Mouse (Mus musculus) MEL (cell line): ENCODE data around the gene Dnajc7. TPM values are rescaled to one million over a fixed set of nuclear protein-coding genes. Genes with fewer than 3 reads are reported as not detected.

Experiments used
- DNase-seq: peaks from one replicate; pipeline ENCODE4 v3.0.0; 2011; ENCODE audit warnings: low read depth, low spot score
- H3K27ac ChIP-seq: 2 replicates; pipeline ENCODE4 v1.5.1; 2012; ENCODE audit warnings: low read depth, mild to moderate bottlenecking, control low read depth, low read length, moderate library complexity; ENCODE audit not compliant: control insufficient read depth
- H3K27me3 ChIP-seq, 2 experiments: fragments of 150-350 bp in 1 of 2; sonication (generic) in 1 of 2; 2 replicates each; pipeline ENCODE4 v1.6.1; 2012; ENCODE audit warnings: low read length in 2 of 2, mild to moderate bottlenecking in 2 of 2, improper control_type of control experiment in 1 of 2, moderate library complexity in 1 of 2; ENCODE audit not compliant: insufficient read depth in 2 of 2, control insufficient read depth in 1 of 2
- H3K36me3 ChIP-seq, 2 experiments: 2 replicates each; pipeline ENCODE4 v1.6.1; 2012 to 2014; ENCODE audit warnings: low read length in 2 of 2, improper control_type of control experiment in 1 of 2, inconsistent platforms in 1 of 2, mild to moderate bottlenecking in 1 of 2; ENCODE audit not compliant: insufficient read depth in 2 of 2, control insufficient read depth in 1 of 2
- H3K4me1 ChIP-seq, 2 experiments: fragments of 150-350 bp in 1 of 2; sonication (generic) in 1 of 2; 2 replicates each; pipeline ENCODE4 v1.6.1; 2012; ENCODE audit warnings: low read length in 2 of 2, improper control_type of control experiment in 1 of 2, mild to moderate bottlenecking in 1 of 2; ENCODE audit not compliant: insufficient read depth in 2 of 2, control insufficient read depth in 1 of 2
- H3K4me3 ChIP-seq, 2 experiments: fragments of 150-350 bp in 1 of 2; sonication (generic) in 1 of 2; 2 replicates each; pipeline ENCODE4 v1.5.1; 2012; ENCODE audit warnings: low read depth in 2 of 2, low read length in 2 of 2, mild to moderate bottlenecking in 2 of 2, moderate library complexity in 2 of 2, control low read depth in 1 of 2, improper control_type of control experiment in 1 of 2; ENCODE audit not compliant: control insufficient read depth in 1 of 2, insufficient read depth in 1 of 2
- H3K79me2 ChIP-seq: 2 replicates; pipeline ENCODE4 v1.6.1; 2012; ENCODE audit warnings: mild to moderate bottlenecking, low read length, moderate library complexity; ENCODE audit not compliant: control insufficient read depth, poor library complexity, insufficient read depth
- H3K9ac ChIP-seq: 2 replicates; pipeline ENCODE4 v1.6.1; 2012; ENCODE audit warnings: low read depth, mild to moderate bottlenecking, control low read depth, low read length, moderate library complexity; ENCODE audit not compliant: control insufficient read depth, poor library complexity, severe bottlenecking
- H3K9me3 ChIP-seq: fragments of 150-350 bp; sonication (generic); replicated peaks from 2 replicates; pipeline ENCODE4 v1.6.1; 2012; ENCODE audit warnings: mild to moderate bottlenecking, low read length, improper control_type of control experiment, moderate library complexity; ENCODE audit not compliant: insufficient read depth
- CHD1 ChIP-seq: IDR thresholded peaks from 2 replicates; pipeline ENCODE4 v1.6.1; 2012; ENCODE audit warnings: low read depth, mild to moderate bottlenecking, inconsistent platforms, low read length, improper control_type of control experiment
- CHD2 ChIP-seq: IDR thresholded peaks from 2 replicates; pipeline ENCODE4 v1.6.1; 2011; ENCODE audit warnings: low read length, improper control_type of control experiment
- E2F4 ChIP-seq: IDR thresholded peaks from 2 replicates; pipeline ENCODE4 v1.6.1; 2011; ENCODE audit warnings: low read depth, low read length, improper control_type of control experiment, borderline replicate concordance
- ELF1 ChIP-seq: IDR thresholded peaks from 2 replicates; pipeline ENCODE4 v1.6.1; 2014; ENCODE audit warnings: low read depth, mild to moderate bottlenecking, inconsistent platforms, low read length, improper control_type of control experiment, moderate library complexity
- ETS1 ChIP-seq: IDR thresholded peaks from 2 replicates; pipeline ENCODE4 v1.6.1; 2012; ENCODE audit warnings: low read depth, mild to moderate bottlenecking, inconsistent platforms, low read length, improper control_type of control experiment, moderate library complexity
- GABPA ChIP-seq: IDR thresholded peaks from 2 replicates; pipeline ENCODE4 v1.6.1; 2012; ENCODE audit warnings: low read depth, mild to moderate bottlenecking, inconsistent platforms, low read length, improper control_type of control experiment, moderate library complexity
- GATA1 ChIP-seq: IDR thresholded peaks from 2 replicates; pipeline ENCODE4 v1.6.1; 2011; ENCODE audit warnings: low read depth, low read length, improper control_type of control experiment
- HCFC1 ChIP-seq: IDR thresholded peaks from 2 replicates; pipeline ENCODE4 v1.6.1; 2012; ENCODE audit warnings: low read depth, mild to moderate bottlenecking, inconsistent platforms, low read length, improper control_type of control experiment, moderate library complexity
- JUND ChIP-seq: IDR thresholded peaks from 2 replicates; pipeline ENCODE4 v1.6.1; 2011; ENCODE audit warnings: low read depth, mild to moderate bottlenecking, improper control_type of control experiment, low read length
- KAT2A ChIP-seq: conservative IDR thresholded peaks from 2 replicates; pipeline ENCODE4 v1.6.1; 2012; ENCODE audit warnings: low read depth, low read length, improper control_type of control experiment, inconsistent platforms
- MAFK ChIP-seq: IDR thresholded peaks from 2 replicates; pipeline ENCODE4 v1.6.1; 2011; ENCODE audit warnings: low read depth, mild to moderate bottlenecking, low read length, improper control_type of control experiment, borderline replicate concordance
- MXI1 ChIP-seq: IDR thresholded peaks from 2 replicates; pipeline ENCODE4 v1.6.1; 2011; ENCODE audit warnings: mild to moderate bottlenecking, low read depth, low read length, improper control_type of control experiment
- MYC ChIP-seq: IDR thresholded peaks from 2 replicates; pipeline ENCODE4 v1.6.1; 2011; ENCODE audit warnings: low read depth, mild to moderate bottlenecking, low read length, improper control_type of control experiment, moderate library complexity
- NELFE ChIP-seq: IDR thresholded peaks from 2 replicates; pipeline ENCODE4 v1.6.1; 2011; ENCODE audit warnings: low read depth, low read length, improper control_type of control experiment
- NRF1 ChIP-seq: IDR thresholded peaks from 2 replicates; pipeline ENCODE4 v1.6.1; 2014; ENCODE audit warnings: low read depth, mild to moderate bottlenecking, inconsistent platforms, low read length, improper control_type of control experiment, moderate library complexity; ENCODE audit not compliant: poor library complexity, insufficient read depth, severe bottlenecking
- POLR2A ChIP-seq, 2 experiments: IDR thresholded peaks; 2 replicates each; pipeline ENCODE4 v1.6.1; 2011 to 2012; ENCODE audit warnings: low read length in 2 of 2, mild to moderate bottlenecking in 2 of 2, control low read depth in 1 of 2, improper control_type of control experiment in 1 of 2, low read depth in 1 of 2, moderate library complexity in 1 of 2; ENCODE audit not compliant: control insufficient read depth in 1 of 2, insufficient read depth in 1 of 2, poor library complexity in 1 of 2
- POLR2AphosphoS2 ChIP-seq: IDR thresholded peaks from 2 replicates; pipeline ENCODE4 v1.6.1; 2011; ENCODE audit warnings: low read length, improper control_type of control experiment
- TAL1 ChIP-seq: IDR thresholded peaks from 2 replicates; pipeline ENCODE4 v1.6.1; 2012; ENCODE audit warnings: mild to moderate bottlenecking, inconsistent platforms, low read length, moderate library complexity, mixed read lengths
- TBP ChIP-seq: IDR thresholded peaks from 2 replicates; pipeline ENCODE4 v1.8.0; 2011; ENCODE audit warnings: low read depth, low read length, improper control_type of control experiment
- TCF12 ChIP-seq: IDR thresholded peaks from 2 replicates; pipeline ENCODE4 v1.6.1; 2014; ENCODE audit warnings: low read depth, mild to moderate bottlenecking, inconsistent platforms, low read length, improper control_type of control experiment, moderate library complexity
- UBTF ChIP-seq: IDR thresholded peaks from 2 replicates; pipeline ENCODE4 v1.6.1; 2012; ENCODE audit warnings: low read depth, mild to moderate bottlenecking, inconsistent platforms, low read length, improper control_type of control experiment, moderate library complexity, borderline replicate concordance; ENCODE audit not compliant: insufficient read depth
- USF1 ChIP-seq: IDR thresholded peaks from 2 replicates; pipeline ENCODE4 v1.6.1; 2014; ENCODE audit warnings: low read depth, mild to moderate bottlenecking, inconsistent platforms, low read length, improper control_type of control experiment, moderate library complexity
- USF2 ChIP-seq, 2 experiments: IDR thresholded peaks; 2 replicates each; pipeline ENCODE4 v1.6.1; 2011 to 2012; ENCODE audit warnings: improper control_type of control experiment in 2 of 2, low read length in 2 of 2, borderline replicate concordance in 1 of 2, inconsistent platforms in 1 of 2, low read depth in 1 of 2, mild to moderate bottlenecking in 1 of 2; ENCODE audit not compliant: insufficient read depth in 1 of 2
- ZC3H11A ChIP-seq: IDR thresholded peaks from 2 replicates; pipeline ENCODE4 v1.6.1; 2012; ENCODE audit warnings: low read depth, mild to moderate bottlenecking, inconsistent platforms, low read length, improper control_type of control experiment
- ZKSCAN1 ChIP-seq: IDR thresholded peaks from 2 replicates; pipeline ENCODE4 v1.6.1; 2012; ENCODE audit warnings: low read depth, mild to moderate bottlenecking, inconsistent platforms, low read length, improper control_type of control experiment, moderate library complexity
- ZMIZ1 ChIP-seq: IDR thresholded peaks from 2 replicates; pipeline ENCODE4 v1.6.1; 2012; ENCODE audit warnings: low read depth, mild to moderate bottlenecking, inconsistent platforms, low read length, improper control_type of control experiment, moderate library complexity
- ZNF384 ChIP-seq: IDR thresholded peaks from 2 replicates; pipeline ENCODE4 v1.6.1; 2012; ENCODE audit warnings: low read depth, mild to moderate bottlenecking, inconsistent platforms, low read length, improper control_type of control experiment
- polyA plus RNA-seq, 2 experiments: library from polyadenylated mRNA; stranded (reverse) in 1 of 2; unstranded in 1 of 2; fragments of >175 nt in 1 of 2; fragments of >200 nt in 1 of 2; gene quantifications; 2 replicates each; pipeline versions ENCODE4 v1.2.1 to v1.2.4; 2012; ENCODE audit warnings: low replicate concordance in 2 of 2, low read depth in 1 of 2; ENCODE audit not compliant: insufficient read length in 2 of 2, insufficient read depth in 1 of 2, missing spikeins in 1 of 2
- total RNA-seq: library from RNA; depleted of rRNA; stranded (reverse); fragments of 300-350 nt; gene quantifications from 2 replicates; pipeline ENCODE4 v1.2.3, GENCODE M21; 2012

Gene Dnajc7
- total and polyA plus RNA-seq, 3 experiments, result 230 to 452 (median 346) TPM

GRCm38 (mm10) chr11:100567815-100568245, 52.1 kb downstream of the Dnajc7 start:
- H3K4me3 ChIP-seq, result no peak overlapping the region
- no peaks in the 10 kb centered on the region for H3K9me3 ChIP-seq
- H3K79me2 ChIP-seq, result no peaks in the 10 kb centered on the region
- no peak for DNase-seq
- no peak for TF ChIP-seq ZC3H11A
- no peak for TF ChIP-seq ETS1
- no peak for TF ChIP-seq JUND
- TF ChIP-seq MAFK, result no peak
- TF ChIP-seq POLR2A (IDR thresholded peaks at IDR 0.05; ENCODE audit: control insufficient read depth in 1 of 2, insufficient read depth in 1 of 2, low read depth in 1 of 2, low read length in 2 of 2, poor library complexity in 1 of 2), result no peak
- no peak for TF ChIP-seq ELF1
- no peak for TF ChIP-seq NRF1
- no peak for TF ChIP-seq MYC
- TF ChIP-seq MXI1, result no peak
- no peak for TF ChIP-seq CHD1
- TF ChIP-seq GABPA, result no peak
- no peak for TF ChIP-seq ZKSCAN1
- no peak for TF ChIP-seq GATA1
- TF ChIP-seq TAL1, result no peak
- TF ChIP-seq KAT2A, result no peak
- no peak for TF ChIP-seq CHD2
- TF ChIP-seq, all 39 proteins: peak for 0
- Histone ChIP-seq H3K4me1 (peaks cover 0 to 12% of the 10 kb centered on the region in 2 experiments; a peak in 2 of 4 replicates), H3K36me3 (no peaks in the 10 kb centered on the region), H3K9ac (no peak overlapping the region), H3K27me3 (no peaks in the 10 kb centered on the region; a peak in 1 of 4 replicates), H3K27ac (no peak overlapping the region)

- Histone ChIP-seq H3K79me2 (no peaks in the 10 kb centered on the region), H3K27ac (no peak overlapping the region), H3K4me3 (no peak overlapping the region), H3K9ac (no peak overlapping the region), H3K4me1 (peaks cover 0 to 12% of the 10 kb centered on the region in 2 experiments; a peak in 2 of 4 replicates), H3K27me3 (peaks cover 0 to 1% of the 10 kb centered on the region in 2 experiments; a peak in 1 of 4 replicates), H3K9me3 (no peaks in the 10 kb centered on the region), H3K36me3 (no peaks in the 10 kb centered on the region)
- TF ChIP-seq HCFC1, result no peak
- no peak for TF ChIP-seq E2F4
- TF ChIP-seq UBTF, result no peak
- no peak for TF ChIP-seq ZMIZ1
- no peak for TF ChIP-seq USF2 (IDR thresholded peaks at IDR 0.05; ENCODE audit: borderline replicate concordance in 1 of 2, insufficient read depth in 1 of 2, low read depth in 1 of 2, low read length in 2 of 2)
- no peak for TF ChIP-seq USF1
- no peak for TF ChIP-seq ZNF384
- no peak for TF ChIP-seq TCF12
- TF ChIP-seq ZC3H11A, result no peak
- TF ChIP-seq TBP, result no peak
- no peak for TF ChIP-seq POLR2AphosphoS2
- no peak for TF ChIP-seq GATA1
- TF ChIP-seq NELFE, result no peak
- TF ChIP-seq KAT2A, result no peak
- TF ChIP-seq ELF1, result no peak
- DNase-seq, result no peak
Observed at GRCm38 (mm10) chr11:100567229-100567628, 52.7 kb downstream of the Dnajc7 start.
